Mouse (Mus musculus): ENCODE data around the gene Trio.

DNA sequence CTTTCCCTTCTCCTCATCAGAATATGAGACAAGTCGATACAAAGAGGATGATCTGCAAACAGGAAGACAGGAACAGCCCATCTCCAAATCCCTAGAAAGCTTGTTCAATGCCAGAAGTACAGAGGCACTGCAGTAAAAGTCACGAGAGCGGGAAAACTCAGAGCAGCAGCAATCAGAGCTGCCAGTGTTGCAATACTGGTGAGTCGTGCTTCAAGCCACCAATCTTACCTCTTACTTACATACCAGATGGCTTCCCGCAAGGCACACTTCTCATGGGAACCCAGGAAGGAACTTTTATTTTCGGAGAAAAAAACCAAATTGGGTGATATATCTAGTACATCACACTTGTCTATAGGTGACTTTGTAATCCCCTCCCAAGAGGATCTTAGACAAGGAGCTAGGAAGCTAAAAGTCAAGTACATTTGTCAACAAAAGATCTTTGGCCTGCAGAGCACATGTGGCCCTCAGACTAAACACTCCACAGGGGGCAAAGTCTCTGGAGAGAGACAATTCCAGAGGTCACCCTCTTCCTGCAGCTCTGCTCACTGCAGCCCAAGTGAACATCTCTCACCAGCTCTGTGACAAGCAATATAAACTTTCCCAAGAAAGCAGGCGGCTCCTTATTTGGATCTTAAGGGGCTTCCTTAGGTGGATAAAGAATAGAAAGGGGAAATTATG is 6.1 kb downstream of the Trio start:
- TF ChIP-seq POLR2A (IDR thresholded peaks at IDR 0.05; ENCODE audit: low read depth, low read length) (no peak), CTCF (IDR thresholded peaks at IDR 0.05; ENCODE audit: extremely low read depth, insufficient read length, insufficient replicate concordance, low read depth, low read length) (no peak)
